In genomic region chr4:48239046-48239445, GRCm38 (mm10) we compare ENCODE assay signal across 18 mouse cellular contexts.
"Had no signal": no experiment of that assay in that cellular context is flagged by ENCODE, and none has a peak within 500 bp of the region (broad histone marks: within the 10 kb centered on the region; RNA-seq: fewer than 3 reads in every experiment).

No protein-coding gene starts in this region.

- H3K4me3 ChIP-seq: layer of hippocampus, adult 2 months; limb, embryonic 10.5 days; limb, embryonic 13.5 days; liver, embryonic 12.5 days; liver, embryonic 15.5 days; midbrain, embryonic 12.5 days; midbrain, embryonic 15.5 days; neural tube, embryonic 12.5 days; neural tube, embryonic 15.5 days had no signal

- ATAC-seq: intestine, embryonic 16.5 days; liver, embryonic 12.5 days; midbrain, embryonic 15.5 days had no signal

- DNase-seq: kidney, adult 2 months; kidney, postnatal 25 days; layer of hippocampus, adult 9-11 months; liver; thymus, adult 18-20 months; thymus, postnatal 36 days had no signal

- H3K36me3 ChIP-seq: midbrain, embryonic 15.5 days; neural tube, embryonic 12.5 days; neural tube, embryonic 15.5 days had no signal

- H3K4me1 ChIP-seq: limb, embryonic 10.5 days; limb, embryonic 13.5 days; liver, embryonic 12.5 days; liver, embryonic 15.5 days; midbrain, embryonic 12.5 days; midbrain, embryonic 15.5 days; neural tube, embryonic 12.5 days; neural tube, embryonic 15.5 days had no signal

- H3K27ac ChIP-seq: kidney, postnatal 0 days; layer of hippocampus, adult 2 months; limb, embryonic 10.5 days; limb, embryonic 13.5 days; liver, embryonic 12.5 days; liver, embryonic 15.5 days; macrophage; midbrain, embryonic 12.5 days; midbrain, embryonic 15.5 days; neural tube, embryonic 12.5 days; neural tube, embryonic 15.5 days had no signal

- H3K4me2 ChIP-seq: limb, embryonic 13.5 days; liver, embryonic 12.5 days; liver, embryonic 15.5 days; midbrain, embryonic 12.5 days; midbrain, embryonic 15.5 days; neural tube, embryonic 12.5 days; neural tube, embryonic 15.5 days had no signal

- H3K27me3 ChIP-seq: limb, embryonic 13.5 days; liver, embryonic 12.5 days; liver, embryonic 15.5 days; midbrain, embryonic 12.5 days; midbrain, embryonic 15.5 days; neural tube, embryonic 12.5 days; neural tube, embryonic 15.5 days had no signal

- H3K9ac ChIP-seq: limb, embryonic 13.5 days; liver, embryonic 12.5 days; liver, embryonic 15.5 days; midbrain, embryonic 12.5 days; midbrain, embryonic 15.5 days; neural tube, embryonic 12.5 days; neural tube, embryonic 15.5 days had no signal

- H3K9me3 ChIP-seq: limb, embryonic 10.5 days; limb, embryonic 13.5 days; liver, embryonic 12.5 days; liver, embryonic 15.5 days; midbrain, embryonic 12.5 days; midbrain, embryonic 15.5 days; neural tube, embryonic 12.5 days; neural tube, embryonic 15.5 days had no signal
